Mouse (Mus musculus) G1E (cell line): ENCODE measurements around the gene Sugp1. TPM values are rescaled to one million over a fixed set of nuclear protein-coding genes. Genes with fewer than 3 reads are reported as not detected.

ENCODE experiments used
- ATAC-seq: 2 replicates; pipeline ENCODE4 v1.8.0; 2016; ENCODE audit warnings: mild to moderate bottlenecking; ENCODE audit not compliant: insufficient number of reproducible peaks, poor library complexity, low FRiP score, severe bottlenecking; ENCODE audit errors: extremely low read depth
- DNase-seq: peaks from one replicate; pipeline ENCODE4 v3.0.0; 2012; ENCODE audit warnings: low spot score
- H3K27me3 ChIP-seq: 2 replicates; pipeline ENCODE4 v1.6.1; 2012; ENCODE audit warnings: mild to moderate bottlenecking, low read length, inconsistent platforms; ENCODE audit not compliant: insufficient read depth
- H3K36me3 ChIP-seq: replicated peaks from 2 replicates; pipeline ENCODE3; 2012; ENCODE audit warnings: mild to moderate bottlenecking, inconsistent platforms
- H3K4me1 ChIP-seq: 2 replicates; pipeline ENCODE4 v1.6.1; 2012; ENCODE audit warnings: low read depth, low read length, inconsistent platforms, mixed read lengths; ENCODE audit not compliant: insufficient read depth
- H3K4me3 ChIP-seq: 2 replicates; pipeline ENCODE4 v1.5.1; 2012; ENCODE audit warnings: low read depth, mild to moderate bottlenecking, inconsistent platforms, low read length, moderate library complexity, mixed read lengths
- H3K9me3 ChIP-seq: replicated peaks from 2 replicates; pipeline ENCODE4 v1.6.1; 2012; ENCODE audit warnings: inconsistent platforms
- CTCF ChIP-seq: IDR thresholded peaks from 2 replicates; pipeline ENCODE4 v1.5.1; 2012; ENCODE audit warnings: low read depth, low read length, inconsistent platforms, mixed read lengths
- GATA1 ChIP-seq: IDR thresholded peaks from 2 replicates; pipeline ENCODE4 v1.6.1; 2012; ENCODE audit warnings: borderline replicate concordance, low read length, inconsistent platforms, mixed read lengths
- GATA2 ChIP-seq: IDR thresholded peaks from 2 replicates; pipeline ENCODE4 v1.6.1; 2012; ENCODE audit warnings: low read depth, low read length, inconsistent platforms, borderline replicate concordance
- POLR2AphosphoS5 ChIP-seq: IDR thresholded peaks from 2 replicates; pipeline ENCODE4 v1.6.1; 2012; ENCODE audit warnings: low read depth, low read length, inconsistent platforms; ENCODE audit not compliant: insufficient replicate concordance
- TAL1 ChIP-seq: conservative IDR thresholded peaks from 2 replicates; pipeline ENCODE4 v1.6.1; 2012; ENCODE audit warnings: low read depth, low read length, inconsistent platforms, mixed read lengths
- polyA plus RNA-seq: library from polyadenylated mRNA; stranded (reverse); fragments of >175 nt; gene quantifications from 2 replicates; pipeline ENCODE4 v1.2.3, GENCODE M21; 2012
- total RNA-seq, 2 experiments: library from RNA; stranded (forward) in 1 of 2; stranded (reverse) in 1 of 2; fragments of 200-1000 nt in 1 of 2; fragments of >200 nt in 1 of 2; fragmentation: Nextera tagmentation in 1 of 2; gene quantifications; 2 replicates each; pipeline ENCODE4 v1.2.3; 2014 to 2017

Sugp1 gene
- total and polyA plus RNA-seq, 3 experiments, result 33.1 to 44.9 (median 43.3) TPM

DNA sequence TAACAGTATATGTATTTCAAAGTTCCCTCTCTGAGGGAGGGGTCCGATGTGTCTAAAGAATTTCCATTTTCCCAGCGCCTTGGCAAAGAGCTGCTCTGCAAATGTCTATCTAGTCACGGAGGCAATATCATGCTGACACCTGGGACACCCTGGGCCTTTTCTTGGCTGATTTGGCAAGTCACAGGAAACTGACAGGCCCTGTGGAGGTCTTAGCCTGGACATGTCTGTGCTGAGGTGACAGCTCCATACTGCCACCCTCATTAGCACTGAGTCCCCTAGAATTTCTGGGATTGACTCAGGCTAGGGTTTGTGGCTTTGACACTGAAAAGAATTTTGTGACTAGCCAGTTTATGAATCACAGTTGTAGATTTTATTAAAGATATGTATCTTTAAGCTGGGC, 30.3 kb upstream of the Sugp1 start:
- Histone ChIP-seq H3K27me3 (peaks cover 5% of the 10 kb centered on the region), H3K4me1 (peaks cover 3% of the 10 kb centered on the region; the same call in 1 of the 2 replicates), H3K9me3 (no peaks in the 10 kb centered on the region), H3K4me3 (no peak overlapping the region), H3K36me3 (peaks cover 18% of the 10 kb centered on the region)
- ATAC-seq, result no peak
- TF ChIP-seq GATA2 (no peak), GATA1 (no peak), POLR2AphosphoS5 (no peak), TAL1 (no peak), CTCF (no peak)
- no peak for DNase-seq

DNA sequence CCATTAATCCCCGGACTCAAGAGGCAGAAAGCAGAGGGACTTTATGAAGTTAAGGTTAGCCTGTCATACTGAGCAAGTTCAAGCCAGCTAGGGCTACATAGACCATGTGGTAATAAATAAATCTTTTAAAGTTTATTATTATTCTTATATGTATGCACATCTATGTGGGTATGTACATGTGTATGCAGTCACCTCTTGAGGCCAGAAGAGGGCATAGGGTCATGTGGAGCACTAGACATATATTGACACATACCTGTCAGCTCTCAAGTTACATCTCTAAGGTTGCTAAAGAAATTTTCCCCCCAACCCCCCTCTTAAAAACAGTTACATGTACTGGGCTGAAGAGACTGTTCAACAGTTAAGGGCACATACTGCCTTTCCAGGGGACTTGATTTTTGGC, 29.9 kb upstream of the Sugp1 start:
- no peaks in the 10 kb centered on the region for H3K9me3 ChIP-seq
- H3K36me3 ChIP-seq, result peaks cover 22% of the 10 kb centered on the region
- H3K4me3 ChIP-seq, result no peak overlapping the region
- DNase-seq (no peak), ATAC-seq (no peak)
- H3K27me3 ChIP-seq, result peaks cover 5% of the 10 kb centered on the region
- TF ChIP-seq TAL1 (no peak), CTCF (no peak), GATA1 (no peak), GATA2 (no peak), POLR2AphosphoS5 (no peak)
- H3K4me1 ChIP-seq, result peaks cover 3% of the 10 kb centered on the region; the same call in 1 of the 2 replicates

DNA sequence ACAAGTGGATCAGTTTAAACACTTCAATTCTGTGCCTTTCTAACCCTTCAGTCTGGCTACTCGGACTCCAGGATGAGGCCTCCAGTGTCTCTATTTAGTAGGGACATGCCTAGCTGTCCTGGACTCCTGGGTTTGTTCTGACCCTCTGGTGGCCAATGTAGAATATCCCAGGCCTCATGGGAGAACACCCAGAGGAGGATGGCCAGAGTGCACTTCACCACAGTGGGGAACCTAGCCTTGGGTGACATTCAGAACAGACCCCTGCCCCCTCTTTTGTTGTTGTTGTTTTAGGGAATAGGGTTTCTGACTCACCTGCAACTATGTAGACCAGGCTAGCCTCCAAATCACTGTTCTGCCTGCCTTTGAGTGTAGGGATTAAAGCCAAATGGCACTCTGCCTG, 27.6 kb upstream of the Sugp1 start:
- DNase-seq, result no peak
- Histone ChIP-seq H3K4me1 (peaks cover 3% of the 10 kb centered on the region; the same call in 1 of the 2 replicates), H3K4me3 (no peak overlapping the region), H3K36me3 (peaks cover 45% of the 10 kb centered on the region), H3K27me3 (no peaks in the 10 kb centered on the region), H3K9me3 (no peaks in the 10 kb centered on the region)
- TF ChIP-seq TAL1 (no peak), POLR2AphosphoS5 (no peak), GATA2 (no peak), GATA1 (no peak), CTCF (no peak)
- ATAC-seq, result no peak

DNA sequence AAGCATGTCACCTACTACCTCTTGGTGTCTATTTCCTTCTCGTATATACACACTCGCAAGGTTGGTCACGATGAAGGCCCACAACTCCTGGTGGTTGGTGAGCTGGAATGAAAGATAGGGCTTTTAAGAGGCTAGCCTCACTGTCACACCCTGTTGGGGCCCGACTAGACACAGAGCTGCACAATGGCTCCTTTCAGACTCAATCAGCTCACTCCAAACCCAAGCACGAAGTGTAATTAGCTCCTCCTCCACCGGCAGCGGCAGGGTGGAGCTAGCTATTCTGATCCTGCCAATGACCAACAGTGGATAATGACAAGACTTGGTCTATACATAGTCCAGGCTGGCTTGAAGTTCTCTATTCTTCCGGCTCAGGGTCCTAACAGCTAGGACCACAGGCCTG, 19.0 kb upstream of the Sugp1 start:
- Histone ChIP-seq H3K27me3 (no peaks in the 10 kb centered on the region), H3K9me3 (no peaks in the 10 kb centered on the region), H3K4me3 (no peak overlapping the region), H3K4me1 (no peaks in the 10 kb centered on the region), H3K36me3 (peaks cover 100% of the 10 kb centered on the region)
- ATAC-seq (no peak), DNase-seq (no peak)
- TF ChIP-seq TAL1 (no peak), GATA1 (no peak), CTCF (no peak), POLR2AphosphoS5 (no peak), GATA2 (no peak)

DNA sequence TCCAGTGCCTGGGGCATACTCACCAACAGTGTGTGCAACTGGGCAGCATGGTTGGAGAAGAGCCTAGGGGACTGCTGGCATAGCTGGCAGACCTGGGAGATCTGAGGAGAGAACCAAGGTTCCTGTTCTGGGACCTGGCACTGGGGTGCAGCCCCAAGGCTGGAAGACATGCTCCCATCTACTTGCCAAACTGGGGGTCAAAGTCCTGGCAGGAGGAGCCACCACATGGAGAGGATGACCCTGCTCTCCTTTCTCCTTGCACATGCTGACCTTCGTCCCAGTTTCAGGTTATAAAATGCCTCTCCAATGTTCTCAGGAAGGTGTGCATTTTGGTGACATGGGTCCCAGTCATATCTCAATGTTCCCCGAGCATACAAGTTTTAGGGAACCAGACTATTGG, 16.5 kb upstream of the Sugp1 start:
- Histone ChIP-seq H3K27me3 (no peaks in the 10 kb centered on the region), H3K4me3 (no peak overlapping the region), H3K36me3 (peaks cover 100% of the 10 kb centered on the region), H3K9me3 (no peaks in the 10 kb centered on the region), H3K4me1 (no peaks in the 10 kb centered on the region)
- ATAC-seq (no peak), DNase-seq (no peak)
- no peak for TF ChIP-seq GATA1
- TF ChIP-seq POLR2AphosphoS5, result no peak
- TF ChIP-seq GATA2, result no peak
- TF ChIP-seq CTCF, result no peak
- TF ChIP-seq TAL1, result no peak

DNA sequence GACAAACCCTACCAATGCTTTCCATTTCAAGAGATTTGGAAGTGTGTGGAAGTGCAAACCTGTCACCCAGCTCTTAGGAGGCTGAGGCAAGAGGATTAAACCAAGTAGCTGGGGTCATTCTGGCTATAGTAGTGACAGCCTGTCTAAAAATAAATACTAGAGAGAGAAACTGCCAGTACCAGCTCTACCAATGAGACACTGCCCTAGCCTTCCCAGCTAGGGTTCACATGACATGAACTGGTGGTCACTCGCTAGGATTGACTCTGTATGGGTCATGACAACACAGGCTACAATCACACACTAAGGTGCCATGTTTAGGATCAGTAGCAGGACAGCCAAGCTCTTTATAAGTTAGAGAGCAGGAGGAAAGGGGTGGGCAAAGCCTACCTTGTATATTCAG, 12.4 kb upstream of the Sugp1 start:
- ATAC-seq, result no peak
- TF ChIP-seq GATA1 (no peak), GATA2 (no peak), POLR2AphosphoS5 (no peak), CTCF (no peak), TAL1 (no peak)
- no peaks in the 10 kb centered on the region for H3K27me3 ChIP-seq
- H3K4me1 ChIP-seq, result peaks cover 3% of the 10 kb centered on the region; the same call in 1 of the 2 replicates
- DNase-seq, result no peak
- H3K4me3 ChIP-seq, result no peak overlapping the region
- H3K9me3 ChIP-seq, result no peaks in the 10 kb centered on the region
- peaks cover 92% of the 10 kb centered on the region for H3K36me3 ChIP-seq
